Mouse (Mus musculus) intestine, embryonic 14.5 days (tissue): ENCODE data around the gene Dpm2. TPM values are rescaled to one million over a fixed set of nuclear protein-coding genes. Genes with fewer than 3 reads are reported as not detected.

ENCODE experiments used
- ATAC-seq: fragments of 200-750 bp; cut with Nextera tagmentation; replicated peaks from 2 replicates; pipeline ENCODE4 v1.8.0; 2017; ENCODE audit warnings: low read depth, moderate number of reproducible peaks, moderate TSS enrichment, moderate library complexity; ENCODE audit not compliant: low FRiP score, low TSS enrichment
- DNase-seq: peaks from one replicate; pipeline ENCODE4 v3.0.0-alpha.2; 2018; ENCODE audit warnings: low spot score
- H3K27ac ChIP-seq: fragments of 300-500 bp; sonication (generic); 2 replicates; pipeline ENCODE4 v1.5.1; 2014; ENCODE audit warnings: low read depth, mild to moderate bottlenecking, control low read depth
- H3K27me3 ChIP-seq: fragments of 300-500 bp; sonication (generic); replicated peaks from 2 replicates; pipeline ENCODE4 v1.6.1; 2014; ENCODE audit warnings: low read length, control low read depth; ENCODE audit not compliant: control insufficient read depth, insufficient read depth
- H3K36me3 ChIP-seq: fragments of 300-500 bp; sonication (generic); 2 replicates; pipeline ENCODE4 v1.6.1; 2014; ENCODE audit warnings: low read length, control low read depth; ENCODE audit not compliant: control insufficient read depth, insufficient read depth
- H3K4me1 ChIP-seq: fragments of 300-500 bp; sonication (generic); replicated peaks from 2 replicates; pipeline ENCODE4 v1.6.1; 2014; ENCODE audit warnings: low read length, control low read depth, mixed read lengths; ENCODE audit not compliant: control insufficient read depth, insufficient read depth
- H3K4me2 ChIP-seq: fragments of 300-500 bp; sonication (generic); 2 replicates; pipeline ENCODE4 v1.6.1; 2014; ENCODE audit warnings: low read length
- H3K4me3 ChIP-seq: fragments of 300-500 bp; sonication (generic); 2 replicates; pipeline ENCODE4 v1.5.1; 2014; ENCODE audit warnings: low read depth, low read length, control low read depth, mixed read lengths
- H3K9ac ChIP-seq: fragments of 300-500 bp; sonication (generic); 2 replicates; pipeline ENCODE4 v1.6.1; 2014; ENCODE audit warnings: mild to moderate bottlenecking, low read length
- H3K9me3 ChIP-seq: fragments of 300-500 bp; sonication (generic); 2 replicates; pipeline ENCODE4 v1.6.1; 2016; ENCODE audit warnings: low read length, control low read depth; ENCODE audit not compliant: control insufficient read depth
- WGBS: fragments of 180-500 bp; shearing (Covaris S2); extraction: QIAGEN DNeasy Blood & Tissue Kit; methylation state at CpG from one replicate; pipeline ENCODE4 v1.1.7; 2014; 5-methylcytosine and 5-hydroxymethylcytosine counted together
- polyA plus RNA-seq: library from polyadenylated mRNA; unstranded; fragments of >200 nt; fragmentation: Nextera tagmentation; extraction: Ambion mirVana; gene quantifications from 2 replicates; pipeline ENCODE4 v1.2.1, GENCODE M21; 2014

The Dpm2 gene
- polyA plus RNA-seq, 1 experiment from 2014 or later, result 118 TPM

DNA sequence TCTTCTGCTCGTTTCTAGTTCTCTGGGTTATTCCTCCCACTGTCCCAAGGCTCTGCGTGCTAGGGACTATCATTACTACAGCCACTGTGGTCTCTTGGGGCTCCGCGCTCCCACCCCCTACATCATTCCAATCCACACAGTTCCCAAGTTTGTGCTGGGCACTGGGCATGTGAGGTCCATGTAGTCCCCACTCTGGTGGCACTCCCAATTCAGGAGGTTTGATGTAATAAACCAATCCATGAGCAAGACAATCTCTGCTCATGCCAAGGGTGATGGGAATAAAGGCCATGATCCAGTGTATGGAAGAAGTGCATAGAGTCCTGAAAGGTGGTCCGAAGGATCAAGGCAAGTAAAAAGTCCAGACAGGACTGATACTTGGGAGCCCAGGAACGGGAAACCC is 3.8 kb downstream of the Dpm2 start, which contains the start of gene Pip5kl1:
TSS of gene Pip5kl1 (plus strand) at position 301 of the 400 bp plus-strand sequence.
- Histone ChIP-seq H3K27ac (no peak within 1 kb of the TSS), H3K36me3 (peaks cover 7% of the 10 kb centered on the region; the same call in 1 of the 2 replicates), H3K4me3 (peak within 1 kb of the TSS; percentile 33)

DNA sequence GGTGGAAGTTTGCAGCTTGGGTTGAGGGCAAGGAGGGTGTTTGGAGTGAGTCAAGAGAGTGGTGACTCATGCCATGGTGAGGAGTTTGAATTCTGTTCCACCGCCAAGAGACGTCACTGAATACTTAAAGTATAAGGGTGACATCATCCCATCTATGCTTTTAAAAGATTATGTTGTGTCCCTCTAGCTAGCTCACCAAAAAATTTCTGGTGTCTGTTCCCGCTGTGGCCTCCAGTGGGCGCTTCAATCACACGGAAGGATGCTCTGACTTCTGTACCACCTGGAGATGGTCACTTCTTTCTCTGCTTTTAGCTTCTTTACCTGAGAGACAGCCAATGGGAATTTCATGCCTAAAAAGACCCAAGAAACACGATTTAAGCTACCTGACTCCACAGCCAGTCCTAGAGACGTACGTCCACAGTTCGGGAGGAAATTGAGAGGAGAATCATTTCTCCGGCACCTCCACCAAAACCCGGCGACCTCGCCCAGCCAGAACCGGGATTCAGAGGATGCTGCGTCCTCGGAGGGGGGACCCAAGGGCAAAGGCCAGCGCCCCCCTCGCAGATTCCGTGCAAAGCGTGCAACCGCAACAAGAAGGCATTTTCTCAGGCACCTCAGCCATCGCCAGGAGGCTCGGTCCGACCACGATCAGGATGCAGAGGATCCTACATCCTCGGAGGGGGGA is 4.4 kb downstream of the Dpm2 start:
- no peaks in the 10 kb centered on the region for H3K9me3 ChIP-seq
- ATAC-seq (no peak), DNase-seq (peak; percentile 73)
- H3K9ac ChIP-seq, result peak overlapping the region; percentile 14
- H3K4me3 ChIP-seq, result peak overlapping the region; percentile 33
- peaks cover 7% of the 10 kb centered on the region; the same call in 1 of the 2 replicates for H3K4me1 ChIP-seq
- no peak overlapping the region for H3K27ac ChIP-seq
- 2% methylated on average over 26 of the region's 26 CpGs for WGBS
- peaks cover 21% of the 10 kb centered on the region for H3K27me3 ChIP-seq
- peaks cover 7% of the 10 kb centered on the region; the same call in 1 of the 2 replicates for H3K36me3 ChIP-seq
- peak overlapping the region; percentile 77 for H3K4me2 ChIP-seq

More for the DNA sequence above, 3.8 kb downstream of the Dpm2 start, which contains the start of gene Pip5kl1:
- Histone ChIP-seq H3K27me3 (peaks cover 16% of the 10 kb centered on the region), H3K4me2 (peak within 1 kb of the TSS; percentile 77), H3K9ac (peak within 1 kb of the TSS; percentile 14), H3K9me3 (no peaks in the 10 kb centered on the region), H3K4me1 (peaks cover 7% of the 10 kb centered on the region; the same call in 1 of the 2 replicates)
- 78% methylated on average over 6 of the region's 6 CpGs for WGBS
- no peak for ATAC-seq
- no peak for DNase-seq

DNA sequence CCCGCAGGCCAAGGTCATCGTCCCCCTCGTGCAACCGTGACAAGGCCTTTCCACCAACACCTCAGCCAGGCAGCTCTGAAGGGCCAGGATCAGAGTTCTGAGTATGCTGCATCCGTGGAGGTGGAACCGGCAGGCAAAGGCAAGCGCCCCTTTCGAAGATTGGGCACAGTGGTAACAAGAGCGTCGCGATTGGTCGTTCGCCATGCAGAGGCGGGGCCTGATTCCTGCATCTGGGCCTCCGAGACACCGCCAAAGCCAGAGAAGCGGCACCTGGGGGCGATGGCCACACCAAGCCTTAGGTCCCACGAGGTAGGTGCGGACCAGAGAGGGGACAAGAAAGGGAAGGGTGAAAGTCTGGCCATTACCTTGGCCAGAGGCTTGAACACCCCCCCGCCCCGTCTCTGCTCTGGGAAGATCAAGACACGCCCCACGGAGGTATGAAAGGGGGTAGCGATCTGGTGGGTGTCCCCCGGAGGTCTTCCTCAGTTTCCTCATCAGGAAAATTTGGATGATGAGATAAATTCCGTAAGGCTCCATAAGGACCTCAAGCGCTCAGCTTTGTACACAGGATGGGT is 5.0 kb downstream of the Dpm2 start, which contains the start of gene 9430097D07Rik:
TSS of gene 9430097D07Rik (minus strand) at position 99 of the 575 bp plus-strand sequence.
- H3K27me3 ChIP-seq, result peaks cover 21% of the 10 kb centered on the region
- peak within 1 kb of the TSS; percentile 14 for H3K9ac ChIP-seq
- H3K4me1 ChIP-seq, result peaks cover 7% of the 10 kb centered on the region; the same call in 1 of the 2 replicates
- WGBS, result 8% methylated on average over 28 of the region's 28 CpGs
- no peaks in the 10 kb centered on the region for H3K9me3 ChIP-seq
- peak within 1 kb of the TSS; percentile 33 for H3K4me3 ChIP-seq
- DNase-seq (peak; percentile 69), ATAC-seq (peak; percentile 33; the same call in 1 of the 2 replicates)
- no peak within 1 kb of the TSS for H3K27ac ChIP-seq
- peaks cover 7% of the 10 kb centered on the region; the same call in 1 of the 2 replicates for H3K36me3 ChIP-seq
- H3K4me2 ChIP-seq, result peak within 1 kb of the TSS; percentile 77

DNA sequence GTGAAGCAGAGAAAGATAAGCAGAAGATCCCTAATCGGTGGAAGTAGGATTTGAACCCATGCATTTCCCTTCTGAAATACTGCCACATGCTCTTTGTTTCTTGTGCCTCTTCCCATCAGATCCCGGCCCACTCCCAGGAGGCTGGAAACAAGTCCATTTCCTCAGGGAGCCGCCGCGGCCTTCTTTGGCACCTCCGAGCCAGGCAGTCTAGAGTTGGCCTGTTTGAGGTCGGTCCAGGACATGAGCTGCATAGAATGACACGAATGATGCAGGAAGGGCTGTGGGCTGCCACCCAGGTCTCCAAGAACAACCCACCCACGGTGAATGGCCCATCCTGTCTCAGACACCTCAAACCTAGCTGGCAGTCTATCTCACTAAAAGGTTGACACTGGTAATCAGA is 5.9 kb downstream of the Dpm2 start:
- H3K9ac ChIP-seq, result no peak overlapping the region
- H3K4me2 ChIP-seq, result no peak overlapping the region
- H3K36me3 ChIP-seq, result peaks cover 7% of the 10 kb centered on the region; the same call in 1 of the 2 replicates
- H3K27me3 ChIP-seq, result peaks cover 21% of the 10 kb centered on the region
- no peak overlapping the region for H3K27ac ChIP-seq
- H3K4me1 ChIP-seq, result peaks cover 3% of the 10 kb centered on the region; the same call in 1 of the 2 replicates
- DNase-seq (no peak), ATAC-seq (no peak)
- H3K9me3 ChIP-seq, result no peaks in the 10 kb centered on the region
- 90% methylated on average over 9 of the region's 9 CpGs for WGBS
- H3K4me3 ChIP-seq, result no peak overlapping the region

DNA sequence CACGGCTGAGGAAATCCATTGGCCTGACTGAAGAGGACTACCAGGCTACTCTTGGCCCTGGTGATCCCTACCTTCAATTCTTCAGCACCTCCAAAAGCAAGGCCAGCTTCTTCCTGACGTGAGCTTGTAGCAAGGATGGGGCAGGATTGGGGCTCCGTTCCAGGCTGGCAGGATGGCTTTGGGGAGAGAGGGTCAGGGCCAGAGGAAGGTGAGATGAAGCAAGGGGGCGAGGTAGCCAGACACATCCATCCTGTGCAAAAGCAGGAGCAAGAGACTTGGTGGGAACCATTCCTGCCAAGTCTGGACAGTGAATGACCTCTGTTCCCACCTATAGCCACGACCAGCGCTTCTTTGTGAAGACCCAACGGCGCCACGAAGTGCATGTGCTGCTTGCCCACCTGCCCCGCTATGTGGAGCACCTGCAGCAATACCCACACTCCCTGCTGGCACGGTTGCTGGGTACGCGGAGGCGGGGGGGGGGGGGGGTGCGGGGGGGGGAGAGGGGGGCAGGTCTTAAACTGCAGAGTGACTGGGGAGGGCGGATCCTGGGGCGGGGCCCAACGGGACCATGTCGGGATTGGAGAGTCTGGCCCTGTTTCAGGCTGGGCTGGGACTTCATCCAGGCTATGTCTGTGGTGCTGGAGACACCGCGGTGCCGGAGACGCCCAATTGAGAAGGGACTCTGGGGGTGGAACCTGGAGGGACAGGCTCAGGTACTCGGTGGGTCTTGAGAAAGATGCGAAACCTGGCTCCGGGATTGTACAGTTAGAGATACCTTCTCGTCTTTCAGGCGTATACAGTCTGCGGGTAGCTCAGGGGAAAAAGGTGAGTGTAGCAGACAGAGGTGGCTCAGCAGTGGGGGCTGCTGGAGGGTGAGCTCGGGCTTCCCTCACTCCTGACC is 7.7 kb downstream of the Dpm2 start:
- DNase-seq, result no peak
- Histone ChIP-seq H3K4me2 (no peak overlapping the region), H3K4me3 (no peak overlapping the region), H3K36me3 (no peaks in the 10 kb centered on the region), H3K27ac (no peak overlapping the region), H3K9me3 (no peaks in the 10 kb centered on the region), H3K9ac (no peak overlapping the region), H3K27me3 (peaks cover 21% of the 10 kb centered on the region), H3K4me1 (peaks cover 6% of the 10 kb centered on the region; the same call in 1 of the 2 replicates)
- whole genome bisulfite sequencing, result 43% methylated on average over 25 of the region's 30 CpGs
- no peak for ATAC-seq

DNA sequence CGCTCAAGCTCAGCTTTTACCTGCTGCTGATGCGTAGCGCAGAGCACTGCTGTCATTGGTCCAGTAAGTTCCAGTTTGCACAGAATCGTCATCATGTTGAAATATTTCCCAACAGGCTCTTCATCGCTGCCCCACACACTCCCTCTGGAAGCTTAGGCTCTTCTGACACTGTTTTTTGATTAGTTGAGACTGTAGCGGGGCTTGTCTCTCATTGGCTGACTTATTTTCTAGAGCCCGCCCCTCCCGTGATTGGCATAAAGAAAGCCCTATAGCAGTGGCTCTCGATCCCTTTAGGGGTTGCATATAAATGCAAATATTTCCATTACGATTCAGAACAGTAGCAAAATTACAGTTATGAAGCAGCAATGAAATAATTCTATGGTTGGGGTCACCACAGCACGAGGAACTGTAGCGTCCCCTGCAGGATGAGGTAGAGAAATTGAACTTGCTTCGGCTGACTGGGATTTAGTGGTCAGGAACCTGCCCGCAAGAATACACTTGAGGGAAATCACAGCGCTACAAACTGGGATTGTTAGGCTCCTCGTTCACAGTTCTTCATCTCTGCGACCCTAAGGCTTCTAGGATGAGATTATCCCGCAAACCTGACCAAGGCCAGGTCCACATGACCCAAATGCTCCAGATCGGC is 10.9 kb downstream of the Dpm2 start:
- no peaks in the 10 kb centered on the region for H3K36me3 ChIP-seq
- H3K4me2 ChIP-seq, result peak overlapping the region; percentile 39
- peak overlapping the region; percentile 20; the same call in 1 of the 2 replicates for H3K4me3 ChIP-seq
- 39% methylated on average over 19 of the region's 19 CpGs for WGBS
- ATAC-seq (no peak), DNase-seq (peak; percentile 75)
- H3K4me1 ChIP-seq, result peaks cover 9% of the 10 kb centered on the region; the same call in 1 of the 2 replicates
- no peak overlapping the region for H3K27ac ChIP-seq
- peaks cover 21% of the 10 kb centered on the region for H3K27me3 ChIP-seq
- no peak overlapping the region for H3K9ac ChIP-seq
- H3K9me3 ChIP-seq, result no peaks in the 10 kb centered on the region

DNA sequence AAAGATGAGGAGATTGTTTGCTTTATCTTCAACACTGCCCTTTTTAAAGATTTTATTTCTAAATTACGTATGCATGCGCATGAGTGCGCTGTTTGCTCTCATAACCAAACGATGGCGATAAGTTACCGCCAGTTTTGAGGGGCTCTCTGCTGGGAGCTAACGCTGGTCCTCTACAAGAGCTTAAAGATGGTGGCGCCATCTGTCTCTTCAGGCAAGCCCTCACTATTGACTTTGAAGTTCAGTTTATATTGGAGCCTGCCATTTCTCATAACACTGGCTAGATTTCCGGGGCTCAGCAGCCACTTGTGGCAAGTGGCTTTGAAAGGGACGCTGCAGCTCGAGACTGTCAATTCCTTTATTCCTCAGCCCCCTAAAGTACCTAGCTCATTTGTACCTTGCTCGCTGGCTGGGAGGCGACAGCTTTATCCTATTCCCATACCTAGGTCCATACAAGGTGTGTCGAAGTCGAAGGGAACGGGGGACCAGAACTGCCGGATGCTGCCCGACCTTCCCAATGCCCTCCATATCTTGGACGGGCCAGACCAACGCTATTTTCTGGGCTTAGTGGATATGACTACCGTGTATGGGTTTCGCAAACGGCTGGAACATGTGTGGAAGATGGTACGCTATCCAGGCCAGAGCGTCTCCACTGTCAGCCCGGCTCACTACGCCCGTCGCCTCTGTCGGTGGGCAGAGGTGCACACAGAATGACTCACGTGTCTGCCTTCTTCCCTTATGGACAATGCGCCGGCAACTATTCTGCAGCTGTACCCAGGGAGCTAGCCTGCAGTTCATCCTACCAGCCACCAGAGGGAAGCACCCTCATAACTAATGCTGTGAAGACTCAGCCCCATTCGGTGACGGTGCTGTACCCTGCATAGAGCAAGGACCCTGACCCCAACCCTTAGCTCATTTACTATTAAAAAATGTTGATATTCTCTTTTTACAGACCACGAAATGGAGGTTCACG is 12.5 kb downstream of the Dpm2 start:
- peaks cover 17% of the 10 kb centered on the region for H3K4me1 ChIP-seq
- H3K9me3 ChIP-seq, result no peaks in the 10 kb centered on the region
- peak overlapping the region; percentile 59 for H3K4me2 ChIP-seq
- peak overlapping the region; percentile 20; the same call in 1 of the 2 replicates for H3K4me3 ChIP-seq
- ATAC-seq (peak; percentile 56), DNase-seq (peak; percentile 87)
- WGBS, result 12% methylated on average over 37 of the region's 37 CpGs
- no peaks in the 10 kb centered on the region for H3K36me3 ChIP-seq
- peak overlapping the region; percentile 4; the same call in 1 of the 2 replicates for H3K9ac ChIP-seq
- peaks cover 16% of the 10 kb centered on the region for H3K27me3 ChIP-seq
- H3K27ac ChIP-seq, result no peak overlapping the region
